Mouse (Mus musculus) cerebellum, adult 9-10 months (tissue): Measurements from ENCODE around the gene Prom2.
A peak's percentile ranks its signal among the peaks of the same experiment; 100 is the strongest.

Experiments used
- DNase-seq: peaks from one replicate; pipeline ENCODE4 v3.0.0; 2022

Prom2 gene

DNA sequence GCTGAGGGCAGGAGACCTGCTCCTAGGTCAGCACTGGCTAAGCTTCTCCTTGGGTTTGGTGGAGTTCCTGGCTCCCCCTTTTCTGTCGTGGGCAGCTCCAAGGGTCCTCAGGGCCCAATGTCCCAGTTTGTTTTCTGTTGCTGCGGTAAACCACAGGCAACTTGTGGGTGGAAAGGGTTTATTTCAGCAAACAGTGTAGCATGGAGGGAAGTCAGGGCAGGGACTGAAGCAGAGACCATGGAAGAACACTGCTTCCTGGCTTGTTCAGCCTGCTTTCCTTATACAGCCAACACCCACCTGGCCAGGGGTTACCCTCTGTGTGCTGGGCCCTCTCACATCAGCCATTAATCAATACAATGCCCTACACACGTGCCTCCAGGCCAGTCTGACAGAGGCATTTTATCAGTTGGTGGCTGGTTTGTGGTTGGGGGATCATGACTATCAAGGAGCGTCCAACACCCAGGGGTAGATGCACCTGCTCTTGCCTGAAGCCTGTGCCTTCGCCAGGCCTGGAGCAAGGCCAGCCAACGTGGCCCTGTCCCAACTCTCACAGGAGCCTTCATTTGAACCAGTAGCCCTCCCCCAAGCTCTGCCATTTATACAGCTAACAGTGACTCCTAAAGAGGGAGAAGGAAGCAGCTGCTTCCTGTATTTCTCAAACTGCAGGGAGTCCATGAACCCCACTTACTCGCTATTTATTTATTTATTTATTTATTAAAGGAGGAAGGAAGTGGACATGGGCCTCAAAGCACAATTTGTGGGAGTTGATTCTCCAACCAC lies 17.1 kb downstream of the Prom2 start:
- peak; percentile 94 for DNase-seq

DNA sequence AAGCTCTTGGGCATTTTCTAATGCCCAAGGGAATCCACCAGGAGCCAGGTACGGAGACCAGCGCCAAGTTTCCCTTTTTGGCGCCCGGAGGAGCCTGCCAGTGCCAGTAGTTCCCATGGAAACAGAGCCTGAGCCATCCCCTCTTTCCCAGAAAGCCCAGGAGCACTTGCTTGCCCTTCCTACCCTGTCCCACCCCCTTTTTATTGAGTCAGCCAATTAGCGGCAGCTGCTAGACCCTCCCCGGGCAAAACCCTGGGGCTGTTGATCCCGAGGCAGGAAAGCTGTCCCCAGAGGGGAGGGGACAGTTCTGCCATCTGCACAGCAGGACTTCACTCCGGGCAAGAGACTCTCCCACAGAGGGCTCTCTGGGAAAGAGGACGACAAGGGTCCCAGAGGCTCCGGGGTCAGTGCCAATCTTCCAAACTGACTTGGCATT lies 19.2 kb downstream of the Prom2 start, which contains the start of gene Kcnip3:
Gene Kcnip3 (minus strand): TSS at position 89 of the 436 bp plus-strand sequence.
- DNase-seq = peak; percentile 89

DNA sequence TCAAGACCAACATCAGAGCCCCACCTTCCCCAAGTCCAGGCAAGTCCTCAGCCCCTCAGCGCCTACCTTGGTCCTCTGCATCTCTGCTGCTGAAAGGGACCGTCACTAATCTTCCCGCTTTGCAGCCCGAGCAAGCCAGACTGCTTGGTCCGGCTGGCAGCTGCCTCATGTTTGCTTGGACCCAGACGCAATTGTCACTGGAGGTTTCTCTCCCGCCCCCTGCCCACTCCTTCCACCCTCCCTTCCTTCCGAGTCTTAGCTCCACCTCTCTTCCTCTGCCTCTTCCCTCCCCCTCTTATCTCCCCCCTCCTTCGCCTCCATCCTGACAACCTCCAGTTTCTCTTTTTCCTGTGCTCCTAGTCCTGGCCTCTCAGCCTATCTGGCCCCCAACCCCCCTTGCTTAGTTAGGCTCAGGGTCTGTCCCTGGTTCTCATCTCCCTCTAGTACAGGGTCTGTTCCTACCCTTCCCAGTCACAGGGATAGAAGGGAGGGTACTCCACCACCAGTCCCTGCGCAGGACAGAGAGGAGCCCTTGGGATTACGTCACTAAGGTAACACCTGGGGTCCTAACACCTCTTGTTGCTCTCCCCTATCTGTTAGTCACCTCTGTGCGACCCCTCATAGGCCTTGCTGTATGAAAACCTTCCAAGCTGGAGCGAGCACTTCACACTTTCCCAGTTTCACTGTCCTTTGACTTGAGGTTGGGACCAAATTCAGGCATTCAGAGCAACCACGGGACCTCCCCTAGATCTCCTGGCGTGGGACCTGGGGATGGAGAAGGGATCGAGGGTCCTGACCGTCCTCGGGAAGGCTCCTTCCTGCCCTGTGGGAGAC lies 19.9 kb downstream of the Prom2 start:
- DNase-seq = peak; percentile 90

DNA sequence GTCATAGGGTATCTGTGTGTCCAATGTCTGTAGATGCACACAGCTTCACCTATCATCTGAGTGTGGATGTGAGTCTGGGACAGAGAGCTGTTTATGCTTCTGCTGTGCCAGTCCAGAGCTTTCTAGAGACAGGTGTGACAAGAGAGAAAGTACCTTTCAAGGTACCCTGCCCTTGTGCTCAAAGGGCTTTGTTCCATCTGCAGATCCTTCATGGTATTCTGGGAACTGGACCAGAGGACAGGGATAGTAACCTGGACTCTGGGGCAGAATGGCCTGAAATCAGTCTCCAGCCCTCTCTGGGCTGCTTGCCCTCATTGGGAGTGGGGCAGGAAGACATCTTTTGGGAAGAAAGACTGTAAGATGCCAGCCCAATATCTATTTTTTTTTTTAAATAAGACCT lies 21.1 kb downstream of the Prom2 start:
- peak; percentile 69 for DNase-seq

DNA sequence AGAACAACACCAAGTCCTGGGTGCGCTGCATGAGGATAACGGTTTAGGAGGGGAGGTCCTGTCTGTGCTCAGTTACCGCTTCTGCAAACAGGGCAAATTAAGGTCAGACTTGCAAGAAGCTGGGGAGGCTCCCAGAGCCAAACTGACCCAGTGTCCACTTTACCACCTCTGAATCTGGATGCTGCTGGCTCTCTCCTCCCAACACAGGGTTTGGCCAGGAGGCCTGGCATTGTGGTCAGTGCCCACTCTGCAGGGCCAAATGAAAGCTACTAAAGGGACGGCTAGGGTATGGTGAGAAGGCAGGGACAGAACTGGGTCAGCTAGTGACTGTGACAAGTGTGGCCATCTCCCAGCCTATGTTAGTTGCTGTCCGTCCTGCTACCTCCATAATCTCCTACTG lies 22.0 kb downstream of the Prom2 start:
- no peak for DNase-seq

DNA sequence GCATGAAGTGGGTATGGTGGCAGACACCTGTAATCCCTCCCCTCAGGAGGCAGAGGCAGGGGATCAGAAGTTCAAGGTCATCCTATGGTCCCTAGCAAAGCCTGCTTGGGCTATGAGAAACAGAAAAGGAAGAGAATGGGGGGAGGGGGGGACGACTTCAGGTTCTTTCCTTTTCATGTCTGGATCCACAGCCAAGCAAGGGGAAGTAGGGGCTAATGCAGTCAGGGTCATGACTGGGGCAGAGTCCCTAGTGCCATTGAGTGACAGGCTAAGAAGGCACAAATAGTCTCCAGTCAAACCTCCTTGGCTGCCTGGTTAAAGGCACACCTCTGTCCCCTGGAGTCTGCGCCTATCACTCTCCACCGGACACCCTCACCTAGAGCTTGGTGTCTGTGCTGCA lies 22.4 kb downstream of the Prom2 start:
- no peak for DNase-seq

DNA sequence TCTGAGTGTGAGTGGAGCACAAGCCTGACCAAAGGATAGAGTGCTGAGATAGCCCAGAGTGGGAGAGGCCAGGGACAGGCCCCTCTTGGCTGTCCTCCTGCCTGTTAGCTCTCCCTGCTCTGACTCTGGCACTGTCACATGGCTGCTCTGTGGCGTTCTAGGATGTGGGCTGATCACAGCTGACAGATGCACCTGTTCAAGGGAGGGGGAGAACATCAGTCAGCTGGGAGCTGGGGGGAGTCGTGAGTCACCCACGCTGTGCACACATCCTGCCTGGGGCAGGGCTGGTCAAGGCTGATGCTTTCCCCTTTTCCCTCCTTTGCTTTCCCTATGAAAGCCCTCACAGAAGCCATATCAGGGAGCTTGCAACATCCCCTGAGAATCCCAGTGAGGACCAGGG lies 23.0 kb downstream of the Prom2 start:
- DNase-seq = no peak

DNA sequence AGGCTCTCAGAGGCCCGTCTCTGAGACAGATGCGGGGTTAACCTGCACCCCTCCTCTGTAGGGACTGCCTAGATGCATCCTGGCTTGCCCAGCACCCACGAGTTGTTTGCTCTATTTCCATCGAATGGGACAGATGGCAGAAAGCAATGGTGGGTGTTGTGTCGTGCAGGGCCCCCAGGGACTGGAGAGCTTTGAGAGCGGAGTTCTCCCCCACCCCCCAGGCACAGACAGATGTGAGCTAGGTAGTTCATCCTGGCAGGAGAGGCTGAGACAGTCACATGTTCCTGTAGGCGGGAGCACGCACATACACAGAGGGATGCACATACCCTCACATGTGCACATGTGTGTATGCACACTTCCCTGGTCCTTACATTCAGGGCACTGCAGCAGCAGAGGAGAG lies 24.2 kb downstream of the Prom2 start:
- no peak for DNase-seq

DNA sequence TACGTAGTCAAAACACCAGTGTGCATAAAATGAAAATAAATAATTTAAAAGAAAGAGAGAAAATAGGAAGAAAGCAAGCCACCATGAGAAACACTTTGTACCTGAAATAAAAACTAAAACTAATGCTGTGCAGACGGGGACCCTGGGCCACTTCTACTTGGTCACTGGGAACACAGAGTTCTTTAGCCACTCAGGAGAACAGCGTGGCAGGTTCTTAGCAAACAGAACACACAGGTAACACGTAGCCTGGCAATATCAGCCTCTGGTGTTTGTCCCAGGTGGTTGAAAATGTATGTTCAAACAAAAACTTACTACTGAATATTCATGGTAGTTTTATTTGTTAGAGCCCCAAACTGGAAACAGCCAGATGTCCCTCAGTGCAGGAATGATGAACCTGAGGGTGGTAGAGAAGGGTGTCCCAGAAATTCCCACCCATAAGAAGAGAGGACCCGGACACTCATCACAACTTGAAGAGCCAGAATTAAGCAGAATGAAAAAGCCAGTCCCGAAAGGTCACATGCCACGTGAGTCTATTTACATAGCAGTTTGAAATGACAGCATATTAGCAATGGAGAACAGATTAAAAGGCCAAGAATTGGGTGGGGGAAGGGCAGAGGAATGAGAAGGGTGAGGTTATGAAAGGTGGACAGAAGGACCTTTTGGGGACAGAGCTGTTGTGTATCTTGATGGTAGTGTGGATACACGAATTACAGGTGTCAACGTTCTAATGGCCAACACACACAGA lies 26.7 kb downstream of the Prom2 start:
- DNase-seq = peak; percentile 42

DNA sequence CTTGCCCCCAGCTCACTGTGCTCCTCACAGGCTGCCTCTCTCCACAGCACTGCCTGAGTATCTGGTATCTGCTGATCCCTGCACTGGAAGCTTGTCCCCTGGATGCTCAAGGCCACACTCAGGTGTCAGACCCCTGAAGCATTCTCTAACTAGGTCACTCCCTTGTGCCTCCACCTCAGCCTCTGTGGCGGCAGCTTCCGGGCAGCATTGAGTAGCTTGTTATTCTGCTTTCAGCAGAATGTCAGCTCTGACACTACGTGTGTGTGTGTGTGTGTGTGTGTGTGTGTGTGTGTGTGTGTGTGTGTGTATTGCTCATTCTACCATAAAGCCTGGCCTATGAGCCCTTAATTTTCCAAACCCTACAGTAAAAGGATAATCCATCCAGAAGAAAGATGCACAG lies 28.0 kb downstream of the Prom2 start:
- peak; percentile 39 for DNase-seq

DNA sequence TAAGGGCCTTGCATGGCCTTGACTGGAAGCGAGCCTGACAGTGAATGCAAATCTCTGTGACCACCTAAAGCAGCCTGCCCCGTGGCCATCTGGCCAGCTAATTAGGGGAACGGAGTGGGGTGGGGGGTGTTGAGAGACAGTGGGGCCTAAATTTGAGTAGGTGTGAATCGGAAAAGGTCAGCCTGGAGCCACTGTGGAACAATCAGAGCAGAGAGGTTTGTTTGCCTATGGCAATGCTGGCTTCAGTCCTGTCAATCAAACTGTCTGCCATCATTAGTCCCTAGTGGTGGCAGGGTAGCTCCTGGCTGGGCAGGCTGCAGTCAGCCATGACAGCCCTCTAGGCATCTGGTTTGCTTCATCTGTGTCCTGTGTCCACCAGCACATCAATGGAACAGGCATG lies 29.8 kb downstream of the Prom2 start:
- DNase-seq = no peak

DNA sequence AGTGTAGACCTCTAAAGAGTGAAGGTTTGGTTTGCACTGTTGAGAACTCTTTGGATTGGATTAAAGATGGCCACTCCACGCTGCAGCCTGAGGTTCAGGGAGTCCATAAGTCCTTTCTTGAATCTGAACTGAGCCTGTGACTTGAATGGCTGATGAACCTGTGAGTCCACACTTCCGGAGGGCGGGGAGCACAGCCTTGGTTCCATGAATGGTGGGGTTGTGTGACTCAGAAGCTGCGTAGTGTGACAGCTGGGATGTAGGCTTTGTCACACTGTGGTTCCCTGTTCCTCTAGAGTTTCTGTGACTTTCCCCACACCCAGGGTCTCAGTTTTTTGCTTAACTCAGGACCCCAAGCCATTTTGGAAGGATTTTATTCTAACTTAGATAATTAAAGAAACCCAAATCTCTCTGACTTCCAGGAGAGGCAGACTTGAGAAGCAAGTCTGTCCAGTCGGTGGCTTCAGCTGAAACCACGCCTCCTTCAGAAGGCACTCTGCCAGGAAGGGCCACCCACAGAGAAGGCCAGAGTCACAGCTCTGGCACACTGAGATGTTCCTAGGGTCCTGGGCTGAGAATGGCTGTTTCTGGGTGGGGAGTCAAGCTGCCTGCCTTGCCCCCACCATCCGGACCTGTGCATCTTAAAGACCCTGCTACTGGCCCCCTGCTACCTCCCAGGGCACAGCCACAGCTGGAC lies 33.2 kb downstream of the Prom2 start:
- DNase-seq = peak; percentile 68

DNA sequence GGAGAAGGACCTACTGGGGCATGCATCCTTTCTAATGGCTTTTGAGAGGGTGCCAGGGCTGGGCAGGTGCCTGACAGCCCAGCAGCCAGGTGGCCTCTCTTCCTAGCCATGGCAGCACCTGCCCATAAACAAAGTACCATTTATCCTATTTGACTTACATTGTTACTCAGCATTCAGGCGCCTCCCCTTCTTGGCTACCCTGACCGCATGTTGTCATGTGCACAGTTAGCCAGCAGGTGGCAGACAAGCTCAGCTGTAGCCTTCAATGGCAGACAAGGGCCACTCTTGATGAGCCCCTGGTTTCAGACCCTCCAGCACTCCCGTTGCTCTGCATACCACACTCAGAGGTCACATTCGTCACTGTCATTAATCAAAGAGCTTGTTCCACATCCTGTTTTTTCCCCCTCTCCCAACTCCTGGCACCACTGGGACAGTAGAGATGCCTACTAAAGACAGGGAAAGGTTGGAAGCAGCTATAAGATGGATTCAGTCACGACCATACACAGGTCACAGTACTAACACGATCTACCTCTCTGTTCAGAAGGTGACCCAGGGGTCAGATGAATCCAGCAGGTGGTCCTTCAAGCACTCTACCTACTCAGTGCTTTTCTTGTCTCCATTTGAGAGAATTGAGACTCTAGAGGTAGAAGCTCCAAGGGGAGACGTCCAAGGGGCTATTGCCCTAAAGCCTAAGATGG lies 34.0 kb downstream of the Prom2 start:
- DNase-seq = peak; percentile 91

DNA sequence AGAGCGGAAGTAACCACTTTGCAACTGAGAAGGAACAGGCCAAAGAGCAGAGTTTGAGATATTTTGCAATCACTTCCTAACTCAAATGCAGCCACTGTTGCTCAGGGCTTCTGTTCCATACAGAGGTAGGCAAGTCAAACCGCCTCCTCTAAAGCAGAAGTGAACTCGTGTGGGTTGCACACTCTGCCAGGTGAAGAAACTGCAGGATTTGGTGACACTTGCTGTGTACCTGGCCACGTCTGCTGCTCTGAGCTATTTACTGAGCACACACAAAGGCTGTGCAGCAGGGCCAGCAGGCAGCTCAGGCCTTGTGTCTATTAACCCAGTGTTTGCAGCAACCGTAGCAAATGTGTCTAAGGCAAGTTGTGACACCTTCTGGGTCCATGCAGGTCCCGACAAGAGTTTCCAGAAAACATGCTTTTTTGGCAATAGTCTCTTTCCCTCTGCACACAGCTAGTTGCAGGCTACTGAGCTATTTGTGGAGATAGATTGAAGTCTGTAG lies 35.1 kb downstream of the Prom2 start:
- no peak for DNase-seq

DNA sequence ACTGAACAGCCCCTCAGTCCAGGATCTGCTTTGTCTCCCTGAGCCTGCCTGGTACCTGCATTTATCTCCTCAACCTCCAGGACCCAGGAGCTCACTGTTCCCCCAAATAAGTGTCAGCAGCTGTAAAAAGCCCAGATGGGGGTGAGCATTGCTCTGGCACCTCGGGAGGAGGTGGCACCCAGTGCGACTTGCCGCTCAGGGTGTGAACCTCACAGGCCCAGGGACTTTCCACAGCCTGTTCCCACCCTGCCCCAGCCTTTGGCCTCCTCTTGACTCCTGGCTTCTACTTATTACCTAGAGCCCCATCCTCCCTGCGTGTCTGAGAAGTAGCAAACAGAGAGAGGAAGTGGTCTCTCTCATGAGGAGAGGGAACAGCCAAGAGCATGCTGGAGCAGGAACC lies 36.1 kb downstream of the Prom2 start:
- DNase-seq = no peak

DNA sequence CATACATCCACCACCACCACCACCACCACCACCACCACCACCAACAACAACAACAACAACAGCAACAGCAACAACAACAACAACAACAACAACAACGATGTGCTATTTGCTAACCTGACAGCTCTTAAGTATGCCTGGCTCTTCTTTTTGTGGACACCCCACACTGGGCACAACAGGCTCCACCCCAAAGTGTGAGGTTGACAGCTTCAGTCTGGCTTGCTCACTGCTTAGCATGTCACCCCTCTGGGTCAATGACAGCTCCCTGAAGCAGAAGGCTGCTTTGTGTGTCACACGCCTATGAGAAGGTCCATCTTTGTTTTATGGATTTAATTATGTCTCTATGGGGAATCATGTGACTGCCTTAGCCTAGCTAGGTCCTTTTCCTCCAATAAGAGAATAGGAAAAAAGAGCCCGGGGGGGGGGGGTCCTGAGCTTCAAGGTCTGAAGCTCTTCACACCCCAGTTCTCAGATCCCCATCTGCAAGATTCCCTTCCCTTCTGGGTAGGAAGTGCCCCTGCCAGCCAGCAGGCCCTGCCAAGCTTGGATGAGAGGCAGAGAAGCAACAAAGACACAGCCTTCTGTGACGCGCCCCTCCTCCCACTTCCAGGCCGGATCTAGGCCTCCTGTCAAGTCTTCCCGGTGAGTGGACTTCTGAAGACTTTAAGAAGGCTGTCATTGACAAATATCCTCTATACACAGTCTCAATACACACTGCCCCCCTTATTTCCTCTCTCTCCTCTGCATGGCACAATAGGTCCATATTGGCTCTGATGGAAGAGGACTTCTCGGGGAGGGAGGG lies 37.3 kb downstream of the Prom2 start:
- no peak for DNase-seq

DNA sequence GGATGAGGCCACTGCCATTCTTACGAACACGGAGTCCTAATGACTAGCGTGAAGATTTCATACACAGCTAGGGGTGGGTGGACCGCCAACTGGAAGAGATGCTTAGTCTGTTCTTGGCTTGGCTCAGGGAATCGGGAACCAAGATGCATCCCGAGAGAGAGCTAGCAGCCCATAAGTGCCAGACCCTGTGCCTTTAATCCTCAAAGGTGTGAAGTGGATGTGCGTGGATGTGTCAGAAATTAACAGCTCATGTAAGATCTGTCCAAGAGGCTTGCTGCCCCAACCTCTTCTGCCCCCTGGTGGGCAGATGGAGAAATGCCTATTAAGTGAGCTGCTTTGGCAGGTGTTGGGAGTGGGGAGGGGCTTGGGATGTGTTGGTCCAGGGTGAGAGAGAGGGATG lies 40.2 kb downstream of the Prom2 start:
- peak; percentile 63 for DNase-seq

DNA sequence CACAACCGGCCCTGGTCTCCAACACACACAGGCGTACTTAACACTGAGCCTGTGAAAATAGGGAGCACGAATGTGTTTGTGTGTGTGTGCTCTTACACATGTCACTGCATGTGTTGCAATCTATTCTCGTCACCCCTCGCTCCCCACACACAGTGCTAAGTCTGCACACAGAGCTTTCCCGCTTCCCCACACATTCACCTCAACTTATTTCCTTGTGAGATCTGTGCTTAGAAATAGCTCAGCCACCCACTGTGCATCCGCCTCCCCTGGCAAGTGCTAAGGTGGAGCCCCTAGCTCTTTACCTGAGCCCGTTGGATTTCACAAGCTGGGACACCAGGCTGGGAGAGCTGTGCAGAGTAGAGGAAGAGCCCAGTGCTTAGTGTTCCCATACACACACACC lies 42.5 kb downstream of the Prom2 start:
- DNase-seq = no peak

DNA sequence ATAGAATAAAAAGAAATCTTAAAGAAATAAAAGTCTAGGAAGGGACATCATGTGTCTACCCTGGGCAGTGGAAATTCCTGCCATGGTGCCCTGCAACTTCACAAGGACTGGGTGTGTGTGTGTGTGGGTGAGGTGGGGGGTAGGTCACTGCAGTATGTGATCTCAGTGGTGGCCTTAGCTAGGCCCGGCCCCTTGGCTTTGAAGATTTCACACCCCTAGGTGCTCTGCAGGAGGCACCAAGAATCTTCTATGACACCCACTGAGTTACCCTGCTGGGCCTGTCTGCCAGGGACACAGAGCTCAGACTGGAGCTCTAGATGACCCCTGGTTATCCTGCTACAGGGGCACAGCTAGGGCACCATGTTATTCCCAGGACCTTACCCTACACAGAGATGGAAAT lies 44.9 kb downstream of the Prom2 start:
- DNase-seq = no peak

DNA sequence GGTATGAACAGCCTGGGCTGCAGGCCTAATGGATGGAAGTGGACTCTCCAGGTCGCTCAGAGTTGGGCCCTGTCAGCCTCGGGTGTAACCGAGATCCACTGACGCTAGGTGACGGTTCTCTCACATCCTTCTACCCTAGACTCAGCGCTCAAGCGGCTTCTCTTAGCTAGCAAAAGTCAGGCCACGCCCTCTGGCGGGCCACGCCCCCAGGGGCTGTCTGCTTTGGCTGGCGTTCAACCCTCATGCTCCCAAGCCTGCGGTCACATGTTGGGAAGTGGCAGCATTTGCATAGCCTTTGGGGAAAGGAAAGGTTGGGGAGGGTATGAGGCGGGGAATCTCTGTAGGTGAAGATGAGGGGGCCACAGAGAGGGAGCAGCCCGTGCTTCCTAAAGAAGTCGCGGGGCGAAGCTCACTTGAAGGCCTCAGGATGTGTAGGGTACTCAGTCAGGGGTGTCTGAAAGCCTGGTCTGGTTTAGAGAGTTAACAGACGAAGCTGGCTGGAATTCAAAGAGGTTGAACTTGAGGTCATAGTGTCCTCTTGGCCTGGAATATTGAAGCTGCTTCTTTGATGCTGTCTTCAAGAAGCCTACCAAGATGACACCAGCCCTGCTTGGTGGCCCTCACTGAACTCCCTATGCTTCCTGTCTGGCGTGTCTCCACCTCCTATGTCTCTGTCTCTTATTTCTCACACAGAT lies 56.6 kb downstream of the Prom2 start:
- no peak for DNase-seq
